Comparison of ENCODE assay signal across 17 mouse cellular contexts in the genomic region with DNA sequence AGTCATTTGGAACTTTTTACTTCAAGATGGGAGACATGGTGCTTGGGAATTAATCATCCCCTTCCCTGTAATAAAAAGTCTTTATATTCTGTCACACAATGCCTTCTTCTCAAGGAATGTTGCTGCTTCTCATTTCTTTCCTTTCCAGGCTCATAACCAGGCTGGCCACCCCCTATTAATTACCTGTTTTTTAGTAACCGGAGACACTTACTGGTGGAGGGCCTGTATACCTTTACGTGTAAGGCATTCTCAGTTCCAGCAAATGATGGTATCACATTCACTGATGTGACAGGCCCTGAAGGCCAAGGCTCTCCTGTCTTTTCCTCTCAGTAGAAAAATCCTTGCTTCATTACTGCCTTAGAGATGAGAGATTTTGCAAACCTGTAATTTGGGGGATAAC.
"Had no signal": no experiment of that assay in that cellular context is flagged by ENCODE, and none has a peak within 500 bp of the region (broad histone marks: within the 10 kb centered on the region; RNA-seq: fewer than 3 reads in every experiment).

No protein-coding gene starts in this region.

- ATAC-seq: lung, postnatal 0 days; midbrain, embryonic 13.5 days; midbrain, embryonic 15.5 days had no signal

- H3K4me2 ChIP-seq: lung, embryonic 15.5 days; midbrain, embryonic 11.5 days; midbrain, embryonic 13.5 days; midbrain, embryonic 15.5 days; neural tube, embryonic 12.5 days; stomach, embryonic 15.5 days had no signal

- H3K27me3 ChIP-seq: lung, embryonic 15.5 days; megakaryocyte, embryonic 14.5 days; midbrain, embryonic 13.5 days; midbrain, embryonic 15.5 days; neural tube, embryonic 12.5 days; stomach, embryonic 15.5 days had no signal

- H3K9me3 ChIP-seq: lung, embryonic 15.5 days; midbrain, embryonic 13.5 days; midbrain, embryonic 15.5 days; neural tube, embryonic 12.5 days; stomach, embryonic 15.5 days had no signal

- H3K9ac ChIP-seq: lung, embryonic 15.5 days; midbrain, embryonic 13.5 days; midbrain, embryonic 15.5 days; neural tube, embryonic 12.5 days; stomach, embryonic 15.5 days had no signal

- H3K27ac ChIP-seq: lung, embryonic 15.5 days; macrophage; midbrain, embryonic 13.5 days; midbrain, embryonic 15.5 days; neural tube, embryonic 12.5 days; stomach, embryonic 15.5 days; stomach, postnatal 0 days had no signal

- H3K36me3 ChIP-seq: lung, embryonic 15.5 days; midbrain, embryonic 13.5 days; midbrain, embryonic 15.5 days; neural tube, embryonic 12.5 days; stomach, embryonic 15.5 days had no signal

- H3K4me3 ChIP-seq: lung, embryonic 15.5 days; megakaryocyte, embryonic 14.5 days; midbrain, embryonic 13.5 days; midbrain, embryonic 15.5 days; neural tube, embryonic 12.5 days; stomach, embryonic 15.5 days had no signal

- H3K4me1 ChIP-seq: lung, embryonic 15.5 days; megakaryocyte, embryonic 14.5 days; midbrain, embryonic 13.5 days; midbrain, embryonic 15.5 days; neural tube, embryonic 12.5 days; stomach, embryonic 15.5 days had no signal

- DNase-seq: lung, adult 2 months; lung, postnatal 14 days; lung, postnatal 36 days; right cerebral cortex, postnatal 14 days; thymus, adult 2 months; thymus, postnatal 25 days; thymus, postnatal 4 days had no signal
